Mouse (Mus musculus) lung, adult 2 months (tissue): ENCODE data around the gene Pcx.

Source experiments
- CTCF ChIP-seq: fragments of 200-500 bp; IDR thresholded peaks from 2 replicates; pipeline ENCODE4 v1.5.1; 2011; ENCODE audit warnings: mild to moderate bottlenecking, low read length, control low read depth; ENCODE audit not compliant: insufficient read depth
- POLR2A ChIP-seq: fragments of 200-500 bp; IDR thresholded peaks from 2 replicates; pipeline ENCODE4 v1.6.1; 2011; ENCODE audit warnings: low read depth, mild to moderate bottlenecking, control low read depth, low read length, borderline replicate concordance; ENCODE audit errors: extremely low read depth

GRCm38 (mm10) chr19:4504830-4505229 is 5.4 kb upstream of the Pcx start:
- TF ChIP-seq POLR2A = no peak
- no peak for TF ChIP-seq CTCF
